Mouse (Mus musculus) ES-E14 (cell line): ENCODE data around the gene Alg9.

Experiments
- CHD2 ChIP-seq: IDR thresholded peaks from 2 replicates; pipeline ENCODE4 v1.6.1; 2014; ENCODE audit warnings: mild to moderate bottlenecking, low read depth, low read length, inconsistent platforms
- MAFK ChIP-seq: IDR thresholded peaks from 2 replicates; pipeline ENCODE4 v1.6.1; 2014; ENCODE audit warnings: mild to moderate bottlenecking, low read depth, low read length, inconsistent platforms; ENCODE audit not compliant: insufficient read depth
- ZC3H11A ChIP-seq: IDR thresholded peaks from 2 replicates; pipeline ENCODE4 v1.6.1; 2012; ENCODE audit warnings: low read depth, mild to moderate bottlenecking, inconsistent platforms, low read length, borderline replicate concordance
- ZNF384 ChIP-seq: IDR thresholded peaks from 2 replicates; pipeline ENCODE4 v1.6.1; 2012; ENCODE audit warnings: low read depth, low read length, inconsistent platforms

GRCm38 (mm10) chr9:50738914-50739870, 35.6 kb upstream of the Alg9 start, which contains the start of gene Dixdc1:
- no peak for TF ChIP-seq MAFK
- TF ChIP-seq ZNF384: no peak
- no peak for TF ChIP-seq ZC3H11A
- no peak for TF ChIP-seq CHD2
